Mouse (Mus musculus) CH12.LX (cell line): ENCODE results near the gene Grik2. TPM values are rescaled to one million over a fixed set of nuclear protein-coding genes. Genes with fewer than 3 reads are reported as not detected.

Experiments
- DNase-seq: peaks from one replicate; pipeline ENCODE4 v3.0.0-alpha.2; 2013; ENCODE audit errors: extremely low read depth
- H3K27ac ChIP-seq: 2 replicates; pipeline ENCODE4 v1.5.1; 2012; ENCODE audit warnings: low read depth, mild to moderate bottlenecking, control low read depth, moderate library complexity; ENCODE audit not compliant: insufficient read depth
- H3K27me3 ChIP-seq: replicated peaks from 2 replicates; pipeline ENCODE3; 2012; ENCODE audit warnings: inconsistent platforms
- H3K36me3 ChIP-seq, 2 experiments: replicated peaks in 1 of 2; 2 replicates each; pipeline versions ENCODE3 to v1.6.1; 2012; ENCODE audit warnings: inconsistent platforms in 1 of 2, low read length in 1 of 2, mild to moderate bottlenecking in 1 of 2, mixed read lengths in 1 of 2, moderate library complexity in 1 of 2; ENCODE audit not compliant: control insufficient read depth in 1 of 2, insufficient read depth in 1 of 2
- H3K4me1 ChIP-seq, 2 experiments: 2 replicates each; pipeline ENCODE4 v1.6.1; 2012; ENCODE audit warnings: inconsistent platforms in 1 of 2, moderate library complexity in 1 of 2; ENCODE audit not compliant: insufficient read depth in 2 of 2, control insufficient read depth in 1 of 2
- H3K4me2 ChIP-seq: 2 replicates; pipeline ENCODE4 v1.6.1; 2012; ENCODE audit warnings: low read depth, mild to moderate bottlenecking, control low read depth; ENCODE audit not compliant: poor library complexity, insufficient read depth, severe bottlenecking
- H3K4me3 ChIP-seq, 3 experiments: fragments of 150-350 bp in 1 of 3; sonication (generic) in 1 of 3; replicated peaks in 1 of 3; 2 replicates each; pipeline versions ENCODE3 to v1.5.1; 2011 to 2012; ENCODE audit warnings: low read depth in 2 of 3, low read length in 2 of 3, mild to moderate bottlenecking in 2 of 3, moderate library complexity in 2 of 3, control low read depth in 1 of 3, improper control_type of control experiment in 1 of 3, inconsistent platforms in 1 of 3, mixed read lengths in 1 of 3; ENCODE audit not compliant: poor library complexity in 1 of 3
- H3K79me2 ChIP-seq: replicated peaks from 2 replicates; pipeline ENCODE4 v1.6.1; 2012; ENCODE audit warnings: mild to moderate bottlenecking, moderate library complexity; ENCODE audit not compliant: control insufficient read depth, poor library complexity, insufficient read depth, severe bottlenecking; ENCODE audit errors: extremely low read depth
- H3K9ac ChIP-seq: 2 replicates; pipeline ENCODE4 v1.6.1; 2012; ENCODE audit warnings: low read depth, mild to moderate bottlenecking, control low read depth, moderate library complexity; ENCODE audit not compliant: insufficient read depth
- H3K9me3 ChIP-seq: replicated peaks from 2 replicates; pipeline ENCODE3; 2012; ENCODE audit warnings: low read length, inconsistent platforms, mixed read lengths
- BHLHE40 ChIP-seq: IDR thresholded peaks from 2 replicates; pipeline ENCODE4 v1.6.1; 2011; ENCODE audit warnings: mild to moderate bottlenecking, low read depth, low read length, improper control_type of control experiment
- CHD2 ChIP-seq: IDR thresholded peaks from 2 replicates; pipeline ENCODE4 v1.6.1; 2011; ENCODE audit warnings: low read length, improper control_type of control experiment
- E2F4 ChIP-seq: IDR thresholded peaks from 2 replicates; pipeline ENCODE4 v1.6.1; 2011; ENCODE audit warnings: low read depth, low read length, improper control_type of control experiment; ENCODE audit not compliant: insufficient replicate concordance
- EP300 ChIP-seq: IDR thresholded peaks from 2 replicates; pipeline ENCODE4 v1.6.1; 2011; ENCODE audit warnings: low read length, improper control_type of control experiment
- MAFK ChIP-seq: IDR thresholded peaks from 2 replicates; pipeline ENCODE4 v1.6.1; 2011; ENCODE audit warnings: low read length, improper control_type of control experiment; ENCODE audit not compliant: insufficient replicate concordance
- MAX ChIP-seq: IDR thresholded peaks from 2 replicates; pipeline ENCODE4 v1.6.1; 2011; ENCODE audit warnings: low read length, improper control_type of control experiment
- MAZ ChIP-seq: IDR thresholded peaks from 2 replicates; pipeline ENCODE4 v1.6.1; 2012; ENCODE audit warnings: low read depth, mild to moderate bottlenecking, inconsistent platforms, low read length, improper control_type of control experiment, moderate library complexity
- MEF2A ChIP-seq: IDR thresholded peaks from 2 replicates; pipeline ENCODE4 v1.6.1; 2014; ENCODE audit warnings: low read depth, mild to moderate bottlenecking, inconsistent platforms, low read length, improper control_type of control experiment, borderline replicate concordance
- MXI1 ChIP-seq: IDR thresholded peaks from 2 replicates; pipeline ENCODE4 v1.6.1; 2011; ENCODE audit warnings: mild to moderate bottlenecking, low read depth, low read length, improper control_type of control experiment
- MYC ChIP-seq: IDR thresholded peaks from 2 replicates; pipeline ENCODE4 v1.6.1; 2011; ENCODE audit warnings: low read depth, mild to moderate bottlenecking, improper control_type of control experiment, low read length
- NELFE ChIP-seq: IDR thresholded peaks from 2 replicates; pipeline ENCODE4 v1.6.1; 2011; ENCODE audit warnings: low read depth, low read length, improper control_type of control experiment
- NRF1 ChIP-seq: IDR thresholded peaks from 2 replicates; pipeline ENCODE4 v1.6.1; 2014; ENCODE audit warnings: low read depth, mild to moderate bottlenecking, inconsistent platforms, low read length, improper control_type of control experiment, moderate library complexity
- POLR2A ChIP-seq: IDR thresholded peaks from 2 replicates; pipeline ENCODE4 v1.6.1; 2011; ENCODE audit warnings: low read depth, mild to moderate bottlenecking, improper control_type of control experiment, low read length
- POLR2AphosphoS2 ChIP-seq: IDR thresholded peaks from 2 replicates; pipeline ENCODE4 v1.6.1; 2011; ENCODE audit warnings: low read depth, low read length, improper control_type of control experiment
- RAD21 ChIP-seq: IDR thresholded peaks from 2 replicates; pipeline ENCODE4 v1.6.1; 2011; ENCODE audit warnings: low read depth, mild to moderate bottlenecking, low read length, improper control_type of control experiment, moderate library complexity
- SIN3A ChIP-seq: IDR thresholded peaks from 2 replicates; pipeline ENCODE4 v1.6.1; 2012; ENCODE audit warnings: low read length, improper control_type of control experiment, inconsistent platforms
- SMC3 ChIP-seq: IDR thresholded peaks from 2 replicates; pipeline ENCODE4 v1.6.1; 2011; ENCODE audit warnings: low read depth, low read length, improper control_type of control experiment
- USF1 ChIP-seq: IDR thresholded peaks from 2 replicates; pipeline ENCODE4 v1.6.1; 2014; ENCODE audit warnings: low read depth, mild to moderate bottlenecking, inconsistent platforms, low read length, improper control_type of control experiment
- USF2 ChIP-seq: conservative IDR thresholded peaks from 2 replicates; pipeline ENCODE4 v1.6.1; 2011; ENCODE audit warnings: low read depth, low read length, improper control_type of control experiment
- ZC3H11A ChIP-seq: IDR thresholded peaks from 2 replicates; pipeline ENCODE4 v1.6.1; 2012; ENCODE audit warnings: low read depth, mild to moderate bottlenecking, inconsistent platforms, low read length, improper control_type of control experiment
- ZMIZ1 ChIP-seq: IDR thresholded peaks from 2 replicates; pipeline ENCODE4 v1.6.1; 2012; ENCODE audit warnings: low read depth, mild to moderate bottlenecking, inconsistent platforms, low read length, improper control_type of control experiment
- ZNF384 ChIP-seq: IDR thresholded peaks from 2 replicates; pipeline ENCODE4 v1.6.1; 2012; ENCODE audit warnings: low read depth, low read length, improper control_type of control experiment, inconsistent platforms
- dilution Hi-C: fragments of 300-500 bp; cut with MboI; formaldehyde crosslinking; loops from 2 replicates; pipeline ENCODE4 v1.14.3; 2020; ENCODE audit warnings: low sequenced_read_pairs; ENCODE audit not compliant: extremely low pct_unique_long_range_greater_than_20kb, extremely low pct_ligation_motif_present
- in situ Hi-C: fragments of 300-500 bp; cut with MboI; formaldehyde crosslinking; loops from 3 replicates; pipeline ENCODE4 v1.14.3; 2019; ENCODE audit warnings: low sequenced_read_pairs, low pct_ligation_motif_present, low pct_unique_long_range_greater_than_20kb, mixed read lengths
- polyA plus RNA-seq: library from polyadenylated mRNA; unstranded; fragments of >175 nt; gene quantifications from 2 replicates; pipeline ENCODE4 v1.2.1, GENCODE M21; 2012; ENCODE audit warnings: low read depth; ENCODE audit not compliant: insufficient read length
- total RNA-seq, 2 experiments: library from RNA; depleted of rRNA; stranded (reverse); fragments of 300-350 nt in 1 of 2; fragments of >200 nt in 1 of 2; gene quantifications; 2 replicates each; pipeline ENCODE4 v1.2.3; 2012 to 2014

Grik2 gene
- total and polyA plus RNA-seq, 3 experiments = not detected

DNA sequence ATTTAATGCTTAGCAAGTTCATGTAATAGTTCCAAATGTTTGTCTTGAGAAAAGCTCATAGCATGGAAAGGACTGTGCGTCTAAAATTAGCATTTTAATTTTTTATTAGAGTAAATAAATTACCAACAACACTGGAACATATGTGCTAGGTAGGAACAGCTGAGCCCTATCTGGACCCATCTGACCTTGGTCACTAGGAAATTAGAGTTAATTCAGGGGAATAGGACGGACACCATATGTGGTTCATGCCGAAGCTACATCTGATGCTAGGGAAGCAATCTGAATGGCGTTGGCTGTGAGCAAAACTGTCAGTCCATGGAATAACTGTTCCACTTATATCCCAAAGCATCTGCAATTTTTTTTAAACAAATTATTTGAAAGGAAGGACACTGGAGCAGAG is 638.9 kb downstream of the Grik2 start:
- no peak overlapping the region for H3K4me3 ChIP-seq
- no peak overlapping the region for H3K9ac ChIP-seq
- H3K79me2 ChIP-seq = no peaks in the 10 kb centered on the region
- in situ Hi-C loops (no loop called here), dilution Hi-C loops (no loop called here)
- H3K36me3 ChIP-seq = no peaks in the 10 kb centered on the region
- no peaks in the 10 kb centered on the region for H3K4me1 ChIP-seq
- TF ChIP-seq ZNF384 (no peak), MAZ (no peak), MAFK (no peak)
- no peak overlapping the region for H3K27ac ChIP-seq
- H3K4me2 ChIP-seq = no peak overlapping the region
- no peaks in the 10 kb centered on the region for H3K9me3 ChIP-seq
- DNase-seq = no peak
- H3K27me3 ChIP-seq = no peaks in the 10 kb centered on the region

- H3K36me3 ChIP-seq = no peaks in the 10 kb centered on the region
- DNase-seq = no peak
- dilution Hi-C loops = no loop called here
- no peak overlapping the region for H3K4me2 ChIP-seq
- H3K9ac ChIP-seq = no peak overlapping the region
- no peaks in the 10 kb centered on the region for H3K9me3 ChIP-seq
- TF ChIP-seq E2F4 (no peak), MXI1 (no peak)
- no peaks in the 10 kb centered on the region for H3K79me2 ChIP-seq
- H3K27me3 ChIP-seq = no peaks in the 10 kb centered on the region
- H3K4me3 ChIP-seq = no peak overlapping the region
- H3K4me1 ChIP-seq = no peaks in the 10 kb centered on the region
- H3K27ac ChIP-seq = no peak overlapping the region
- in situ Hi-C loops = no loop called here
Observed at GRCm38 (mm10) chr10:49142658-49143057, 645.9 kb downstream of the Grik2 start.

GRCm38 (mm10) chr10:49136816-49137215 is 651.8 kb downstream of the Grik2 start:
- no peak overlapping the region for H3K4me3 ChIP-seq
- DNase-seq = no peak
- no peaks in the 10 kb centered on the region for H3K9me3 ChIP-seq
- H3K4me1 ChIP-seq = no peaks in the 10 kb centered on the region
- no peak overlapping the region for H3K27ac ChIP-seq
- no peak overlapping the region for H3K9ac ChIP-seq
- TF ChIP-seq CHD2 (no peak), USF1 (no peak), POLR2AphosphoS2 (no peak), MEF2A (no peak), MXI1 (no peak), RAD21 (no peak), SIN3A (no peak), POLR2A (no peak), ZC3H11A (no peak), BHLHE40 (no peak), NELFE (no peak), SMC3 (no peak), MAFK (no peak), MYC (no peak), MAX (no peak), ZMIZ1 (no peak), NRF1 (no peak), EP300 (no peak), USF2 (no peak)
- TF ChIP-seq, all 38 proteins: peak for 0
- no peak overlapping the region for H3K4me2 ChIP-seq
- H3K36me3 ChIP-seq = no peaks in the 10 kb centered on the region
- dilution Hi-C loops (no loop called here), in situ Hi-C loops (no loop called here)
- H3K79me2 ChIP-seq = no peaks in the 10 kb centered on the region
- no peaks in the 10 kb centered on the region for H3K27me3 ChIP-seq
